Mouse (Mus musculus): ENCODE measurements around the gene Lep. TPM values are rescaled to one million over a fixed set of nuclear protein-coding genes. Genes with fewer than 3 reads are reported as not detected.

Gene Lep
- polyA plus RNA-seq (2017; shearing (Covaris generic)), result not detected

GRCm38 (mm10) chr6:29059846-29060685 is at the start of gene Lep:
Gene Lep, plus strand, starts transcription at chr6:29060220.

Other genes with a start within 250 kb of the Lep start
- not detected for gene Lrrc4, start 228.5 kb upstream of the Lep start, polyA plus RNA-seq (2017; shearing (Covaris generic))
- 78.7 TPM for gene Rbm28, start 104.8 kb downstream of the Lep start, polyA plus RNA-seq (2017; shearing (Covaris generic))
- not detected for gene Prrt4, start 119.4 kb downstream of the Lep start, polyA plus RNA-seq (2017; shearing (Covaris generic))
- gene Impdh1, start 156.1 kb downstream of the Lep start, polyA plus RNA-seq (2017; shearing (Covaris generic)), result 76.0 TPM
- 34.3 TPM for gene Hilpda, start 212.3 kb downstream of the Lep start, polyA plus RNA-seq (2017; shearing (Covaris generic))
- 0.62 TPM for gene Fam71f2, start 219.4 kb downstream of the Lep start, polyA plus RNA-seq (2017; shearing (Covaris generic))